Mouse (Mus musculus) Patski (cell line): ENCODE results near the gene Psmd9. TPM values are rescaled to one million over a fixed set of nuclear protein-coding genes. Genes with fewer than 3 reads are reported as not detected.
"Not testable (repeated sequence)": the region's sequence is repeated elsewhere in the genome, so short reads cannot be mapped to it uniquely, and the experiment has no call there.

ENCODE experiments used
- ATAC-seq: fragments of 100-300 bp; one replicate; pipeline ENCODE4 v1.8.0; 2021
- CTCF ChIA-PET: fragments of 350-600 bp; sonication (Branson Sonifier 250); formaldehyde crosslinking; loops from one replicate; lab custom pipeline; 2022; ENCODE audit warnings: inconsistent platforms; lab: Charles Lee
- POLR2A ChIA-PET: fragments of 350-600 bp; sonication (Branson Sonifier 250); formaldehyde crosslinking; loops from one replicate; lab custom pipeline; 2022; ENCODE audit warnings: antibody characterized with exemption, inconsistent platforms; lab: Charles Lee
- DNase-seq: peaks from one replicate; pipeline ENCODE4 v3.0.0-alpha.2; 2011; ENCODE audit warnings: low read depth, low spot score
- H3K27me3 ChIP-seq: fragments of 371-371 bp; one replicate; pipeline ENCODE4 v1.5.1; 2021
- CTCF ChIP-seq: fragments of 100-300 bp; IDR thresholded peaks from one replicate; pipeline ENCODE4 v1.5.1; 2021
- in situ Hi-C: fragments of 300-500 bp; cut with MboI; formaldehyde crosslinking; loops from 3 replicates; pipeline ENCODE4 v1.11.1; 2018; ENCODE audit warnings: low pct_unique_long_range_greater_than_20kb, mixed read lengths
- polyA plus RNA-seq: library from polyadenylated mRNA; unstranded; gene quantifications from one replicate; pipeline ENCODE4 v1.2.3, GENCODE M21; 2021

Gene Psmd9
- polyA plus RNA-seq, 1 experiment from 2014 or later: 59.3 TPM

DNA sequence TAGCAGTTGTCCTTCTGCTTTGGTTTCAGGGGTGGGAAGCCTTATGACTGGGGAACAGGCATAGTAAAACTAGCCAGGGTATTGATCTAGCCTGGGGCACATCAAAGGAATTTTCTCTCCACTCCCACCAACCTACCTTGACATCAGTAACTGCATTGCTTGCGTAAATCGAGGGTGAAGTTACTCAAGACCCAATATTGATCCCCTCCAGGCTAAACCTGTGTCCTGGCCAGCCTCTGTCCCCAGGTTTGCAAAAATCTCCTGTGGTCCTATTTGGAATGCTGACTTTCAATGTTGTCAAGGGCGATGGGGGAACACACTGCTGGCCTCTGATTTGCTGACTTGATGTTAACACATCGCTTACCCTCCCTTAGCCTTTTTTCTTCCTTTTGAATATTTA lies 27.5 kb downstream of the Psmd9 start:
- DNase-seq (no peak), ATAC-seq (no peak)
- H3K27me3 ChIP-seq: peaks cover 3% of the 10 kb centered on the region
- CTCF ChIA-PET: no interaction called here
- in situ Hi-C loops: no loop called here
- TF ChIP-seq CTCF: no peak
- POLR2A ChIA-PET: no interaction called here

DNA sequence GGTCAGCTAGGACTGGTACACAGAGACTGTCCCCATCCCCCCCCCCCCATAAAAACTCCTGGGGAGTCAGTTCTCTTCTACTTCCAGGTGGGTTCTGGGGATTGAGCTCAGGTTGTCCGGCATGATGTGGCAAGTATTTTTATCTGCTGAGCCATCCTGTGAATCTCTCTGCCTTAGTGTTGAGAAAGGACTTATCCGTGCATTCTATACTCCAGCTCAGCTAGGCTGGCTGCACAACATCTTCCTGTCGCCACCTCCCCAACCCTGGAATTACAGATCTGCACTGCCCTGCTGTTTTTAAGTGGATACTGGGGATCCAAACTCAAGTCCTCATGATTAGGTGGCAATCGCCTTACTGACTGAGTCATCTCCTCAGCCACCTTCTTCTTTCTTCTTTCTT lies 29.3 kb downstream of the Psmd9 start:
- no peak for ATAC-seq
- peaks cover 3% of the 10 kb centered on the region for H3K27me3 ChIP-seq
- no peak for DNase-seq
- POLR2A ChIA-PET: interaction anchor here (0.6 kb wide), 1 partner anchor 147 kb away, joined by 4 read pairs; no protein-coding TSS in a partner anchor
- TF ChIP-seq CTCF: no peak
- CTCF ChIA-PET: no interaction called here
- in situ Hi-C loops: no loop called here

DNA sequence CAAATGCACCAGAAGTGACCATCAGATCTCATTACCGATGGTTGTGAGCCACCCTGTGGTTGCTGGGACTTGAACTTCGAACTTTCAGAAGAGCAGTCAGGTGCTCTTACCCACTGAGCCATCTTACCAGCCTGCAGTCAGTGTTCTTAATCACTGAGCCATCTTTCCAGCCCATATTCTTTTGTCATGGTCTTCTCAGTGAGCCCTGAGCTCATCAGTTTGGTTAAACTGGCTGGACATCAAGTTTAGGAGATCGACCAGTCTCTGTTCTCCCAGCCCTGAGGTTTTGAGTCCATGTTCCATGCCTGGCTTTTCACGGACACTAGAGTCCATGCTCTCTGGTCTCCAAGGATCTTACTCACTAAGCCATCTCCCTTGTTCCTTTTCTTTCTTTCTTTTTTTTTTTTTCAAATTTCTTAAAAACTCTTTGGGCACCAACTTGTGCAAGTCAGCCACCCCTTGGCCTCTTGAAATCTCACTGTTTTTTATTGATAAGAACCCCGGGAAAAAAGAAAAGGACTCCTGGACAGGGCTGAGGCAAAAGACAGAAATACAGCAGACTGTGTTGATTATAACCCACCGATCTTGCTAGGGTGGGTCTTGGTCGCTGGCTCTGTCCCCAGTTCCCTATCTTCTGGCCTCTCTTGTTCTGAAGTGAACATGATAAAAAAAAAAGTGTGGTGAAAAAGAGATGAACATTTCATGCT lies 31.8 kb downstream of the Psmd9 start:
- CTCF ChIA-PET, ATAC-seq, H3K27me3 ChIP-seq, DNase-seq, POLR2A ChIA-PET, in situ Hi-C loops: not testable (repeated sequence)

DNA sequence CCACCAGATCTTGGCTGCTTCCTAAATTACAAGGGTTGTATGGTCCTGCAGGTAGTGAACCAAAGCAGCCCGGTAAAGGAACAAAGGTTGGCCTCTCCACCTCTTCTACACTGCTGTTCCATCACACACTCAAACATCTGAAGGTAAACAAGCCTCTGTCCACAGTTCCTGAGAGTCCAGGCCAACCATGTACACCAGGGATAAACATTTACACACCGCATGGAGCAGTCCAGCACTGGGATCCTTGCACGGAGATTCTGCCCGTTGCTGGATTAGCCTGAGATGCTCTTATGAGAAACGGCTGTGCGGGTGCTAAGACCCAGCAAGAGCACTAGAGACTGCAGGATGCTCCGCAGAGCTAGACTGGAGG lies 32.3 kb downstream of the Psmd9 start:
- H3K27me3 ChIP-seq: no peaks in the 10 kb centered on the region
- ChIA-PET CTCF (no interaction called here), POLR2A (no interaction called here)
- in situ Hi-C loops: no loop called here
- no peak for ATAC-seq
- no peak for TF ChIP-seq CTCF
- DNase-seq: no peak

DNA sequence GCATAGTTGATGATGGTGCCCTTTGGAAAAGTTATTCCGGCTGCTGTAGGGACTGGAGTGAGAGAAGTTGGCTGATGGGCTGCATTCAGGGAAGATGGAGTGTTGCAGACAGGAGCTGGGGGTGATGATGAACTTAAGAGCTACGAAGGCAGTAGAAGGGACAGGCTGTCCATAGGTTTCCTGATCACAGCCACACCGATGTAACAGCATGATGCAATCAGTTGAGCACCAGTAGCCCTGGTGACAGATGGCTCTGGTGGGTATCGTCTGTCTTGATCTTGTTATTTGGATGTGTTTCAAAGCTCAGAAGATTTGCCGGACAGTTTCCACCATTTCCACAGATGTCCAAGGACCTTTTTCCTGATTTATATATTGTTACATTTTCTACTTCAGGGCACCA lies 32.8 kb downstream of the Psmd9 start:
- POLR2A ChIA-PET: no interaction called here
- CTCF ChIA-PET: no interaction called here
- TF ChIP-seq CTCF: no peak
- no peaks in the 10 kb centered on the region for H3K27me3 ChIP-seq
- in situ Hi-C loops: no loop called here
- DNase-seq (no peak), ATAC-seq (no peak)

DNA sequence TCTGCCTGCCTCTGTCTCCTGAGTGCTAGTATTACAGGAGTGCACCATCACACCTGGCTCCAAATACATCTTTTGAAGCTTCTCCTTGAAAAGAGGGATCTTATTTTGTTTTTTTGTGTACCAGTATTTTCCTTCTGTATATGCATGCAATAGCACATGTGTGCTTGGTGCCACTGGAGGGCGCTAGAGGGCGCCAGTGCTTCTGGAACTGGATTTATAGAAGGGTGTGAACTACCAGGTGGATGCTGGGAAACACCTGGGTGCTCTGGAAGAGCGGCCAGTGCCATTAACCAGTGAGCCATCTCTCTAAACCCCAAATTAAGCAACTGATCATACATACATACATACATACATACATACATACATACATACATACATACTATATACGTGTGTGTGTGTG lies 33.6 kb downstream of the Psmd9 start:
- H3K27me3 ChIP-seq, CTCF ChIA-PET, ATAC-seq, in situ Hi-C loops, POLR2A ChIA-PET, DNase-seq: not testable (repeated sequence)
- peak; percentile 31 for TF ChIP-seq CTCF

DNA sequence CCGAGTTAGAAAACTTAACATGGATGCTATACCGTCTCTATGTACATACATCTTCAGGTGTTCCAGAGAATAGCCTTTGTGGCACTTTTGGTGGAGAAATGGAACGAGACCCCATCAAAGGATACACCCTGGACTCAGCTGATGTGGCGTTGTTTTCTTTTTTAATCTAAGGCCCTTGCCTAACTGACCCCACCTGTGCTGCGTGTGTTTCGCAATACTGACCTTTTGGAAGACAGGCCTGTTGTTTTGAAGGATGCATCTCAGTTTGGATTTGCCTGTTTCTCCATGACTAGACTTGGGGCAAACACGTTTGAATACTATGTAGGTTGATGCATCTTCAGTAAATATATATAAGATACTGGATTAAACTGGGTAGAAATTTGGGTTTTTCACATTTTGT lies 34.4 kb downstream of the Psmd9 start:
- in situ Hi-C loops, H3K27me3 ChIP-seq, ATAC-seq, DNase-seq, POLR2A ChIA-PET, CTCF ChIA-PET: not testable (repeated sequence)

DNA sequence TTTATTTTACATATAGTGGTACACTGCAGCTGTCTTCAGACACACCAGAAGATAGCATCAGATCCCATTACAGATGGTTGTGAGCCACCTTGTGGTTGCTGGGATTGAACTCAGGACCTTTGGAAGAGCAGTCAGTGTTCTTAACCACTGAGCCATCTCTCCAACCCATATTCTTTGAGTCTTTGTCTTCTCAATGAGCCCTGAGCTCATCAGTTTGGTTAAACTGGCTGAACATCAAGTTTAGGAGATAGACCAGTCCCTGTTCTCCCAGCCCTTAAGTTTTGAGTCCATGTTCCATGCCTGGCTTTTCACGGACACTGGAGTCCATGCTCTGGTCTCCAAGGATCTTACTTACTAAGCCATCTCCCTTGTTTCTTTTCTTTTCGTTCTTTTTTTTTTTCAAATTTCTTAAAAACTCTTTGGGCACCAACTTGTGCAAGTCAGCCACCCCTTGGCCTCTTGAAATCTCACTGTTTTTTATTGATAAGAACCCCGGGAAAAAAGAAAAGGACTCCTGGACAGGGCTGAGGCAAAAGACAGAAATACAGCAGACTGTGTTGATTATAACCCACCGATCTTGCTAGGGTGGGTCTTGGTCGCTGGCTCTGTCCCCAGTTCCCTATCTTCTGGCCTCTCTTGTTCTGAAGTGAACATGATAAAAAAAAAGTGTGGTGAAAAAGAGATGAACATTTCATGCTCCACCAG lies 53.3 kb downstream of the Psmd9 start:
- H3K27me3 ChIP-seq, DNase-seq, ATAC-seq, POLR2A ChIA-PET, CTCF ChIA-PET, in situ Hi-C loops: not testable (repeated sequence)

DNA sequence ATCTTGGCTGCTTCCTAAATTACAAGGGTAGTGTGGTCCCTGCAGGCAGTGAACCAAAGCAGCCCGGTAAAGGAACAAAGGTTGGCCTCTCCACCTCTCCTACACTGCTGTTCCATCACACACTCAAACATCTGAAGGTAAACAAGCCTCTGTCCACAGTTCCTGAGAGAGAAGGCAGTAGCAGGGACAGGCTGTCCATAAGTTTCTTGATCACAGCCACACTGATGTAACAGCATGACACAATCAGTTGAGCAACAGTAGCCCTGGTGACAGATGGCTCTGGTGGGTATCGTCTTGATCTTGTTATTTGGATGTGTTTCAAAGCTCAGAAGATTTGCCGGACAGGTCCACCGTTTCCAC lies 53.8 kb downstream of the Psmd9 start:
- POLR2A ChIA-PET: no interaction called here
- no peak for ATAC-seq
- H3K27me3 ChIP-seq: no peaks in the 10 kb centered on the region
- in situ Hi-C loops: no loop called here
- DNase-seq: no peak
- no peak for TF ChIP-seq CTCF
- CTCF ChIA-PET: no interaction called here

DNA sequence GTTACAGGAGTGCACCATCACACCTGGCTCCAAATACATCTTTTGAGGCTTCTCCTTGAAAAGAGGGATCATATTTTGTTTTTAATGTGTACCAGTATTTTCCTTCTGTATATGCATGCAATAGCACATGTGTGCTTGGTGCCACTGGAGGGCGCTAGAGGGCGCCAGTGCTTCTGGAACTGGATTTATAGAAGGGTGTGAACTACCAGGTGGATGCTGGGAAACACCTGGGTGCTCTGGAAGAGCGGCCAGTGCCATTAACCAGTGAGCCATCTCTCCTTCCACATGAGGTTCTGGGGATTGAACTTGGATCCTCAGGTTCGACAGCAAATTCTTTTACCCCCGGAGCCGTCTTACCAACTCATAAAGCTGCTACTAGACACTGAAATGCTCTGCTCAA lies 54.6 kb downstream of the Psmd9 start:
- POLR2A ChIA-PET, DNase-seq, H3K27me3 ChIP-seq, CTCF ChIA-PET, ATAC-seq, in situ Hi-C loops: not testable (repeated sequence)

DNA sequence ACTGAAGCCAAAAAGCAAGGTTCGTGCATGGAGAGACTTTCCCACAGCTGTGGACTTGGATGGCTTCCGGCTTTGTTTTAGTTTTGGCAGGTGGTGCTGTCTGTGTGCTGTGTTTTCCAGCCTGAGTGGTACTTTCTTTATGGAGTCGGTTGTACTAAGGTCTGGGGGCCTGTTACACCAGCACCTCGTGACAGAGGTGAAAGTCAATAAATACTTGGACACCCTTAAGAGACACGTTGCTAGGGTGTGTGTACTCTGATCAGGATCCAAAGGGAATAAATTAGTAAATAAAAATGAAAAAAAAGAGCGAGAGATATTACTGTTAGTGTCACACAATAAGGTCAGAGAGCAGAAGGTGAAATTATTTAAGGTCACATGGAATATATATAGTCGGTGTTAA lies 57.6 kb downstream of the Psmd9 start:
- CTCF ChIA-PET: interaction anchor here (1.2 kb wide), 1 partner anchor 15 kb away, joined by 4 read pairs; no protein-coding TSS in a partner anchor
- ATAC-seq: no peak
- TF ChIP-seq CTCF: no peak
- H3K27me3 ChIP-seq: no peaks in the 10 kb centered on the region
- no peak for DNase-seq
- POLR2A ChIA-PET: interaction anchor here (0.6 kb wide), 1 partner anchor 358 kb away, joined by 11 read pairs; no protein-coding TSS in a partner anchor
- in situ Hi-C loops: loop anchor here (5.0 kb wide), 1 partner anchor 35 kb away; no protein-coding TSS in a partner anchor
